Mouse (Mus musculus): ENCODE results near the gene Rpusd3.

Gene Rpusd3

GRCm38 (mm10) chr6:113419199-113419587 lies at the start of gene Rpusd3:
TSS of gene Rpusd3 (minus strand) at chr6:113419340.
- peak; percentile 99 to 100 for DNase-seq (ENCODE audit: low spot score in 2 of 2)

- no peak for DNase-seq (ENCODE audit: low spot score in 2 of 2)
These were observed 49.4 kb upstream of the Rpusd3 start for GRCm38 (mm10) chr6:113468512-113468911.

DNA sequence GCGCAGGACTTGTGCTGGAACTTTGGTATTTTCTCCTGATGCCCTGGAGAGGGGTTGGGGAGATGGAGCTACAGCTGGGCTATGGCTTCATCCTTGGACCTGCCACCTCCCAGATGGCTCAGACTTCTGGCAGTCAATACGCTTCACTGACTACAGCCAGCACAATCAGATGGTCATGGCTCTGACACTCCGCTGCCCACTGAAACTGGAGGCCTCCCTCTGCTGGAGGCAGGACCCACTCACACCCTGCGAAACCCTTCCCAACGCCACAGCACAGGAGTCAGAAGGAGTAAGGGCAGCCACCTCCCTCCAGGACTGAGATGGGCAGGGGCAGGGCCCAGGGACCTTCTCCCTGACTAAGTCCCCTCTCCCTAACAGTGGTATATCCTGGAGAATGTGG lies 46.5 kb upstream of the Rpusd3 start:
- DNase-seq (ENCODE audit: low spot score in 2 of 2), result no peak

DNA sequence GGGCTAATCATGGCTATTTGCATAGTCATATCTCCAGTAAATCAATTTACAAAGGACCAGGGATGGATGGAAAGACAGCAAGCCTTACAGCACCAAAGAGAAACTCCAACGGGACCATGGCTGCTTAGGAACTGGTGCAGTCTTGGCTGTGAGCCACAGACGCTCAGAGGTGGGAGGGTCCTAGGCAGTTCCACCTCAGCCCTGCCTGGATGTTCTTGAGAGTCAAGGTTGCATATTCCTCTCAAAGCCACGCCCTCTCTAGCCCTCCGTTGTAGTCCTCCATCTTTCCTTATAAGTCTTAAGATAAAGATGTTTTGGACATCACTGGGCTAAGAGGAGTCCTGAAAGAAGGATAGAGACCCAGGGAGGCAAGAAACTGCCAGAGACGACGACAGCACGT lies 44.9 kb upstream of the Rpusd3 start:
- no peak for DNase-seq (ENCODE audit: low spot score in 2 of 2)

- peak in 1 of 2 experiments; percentile 24 for DNase-seq (ENCODE audit: low spot score in 2 of 2)
These were observed 39.5 kb upstream of the Rpusd3 start for GRCm38 (mm10) chr6:113458635-113459034.

DNA sequence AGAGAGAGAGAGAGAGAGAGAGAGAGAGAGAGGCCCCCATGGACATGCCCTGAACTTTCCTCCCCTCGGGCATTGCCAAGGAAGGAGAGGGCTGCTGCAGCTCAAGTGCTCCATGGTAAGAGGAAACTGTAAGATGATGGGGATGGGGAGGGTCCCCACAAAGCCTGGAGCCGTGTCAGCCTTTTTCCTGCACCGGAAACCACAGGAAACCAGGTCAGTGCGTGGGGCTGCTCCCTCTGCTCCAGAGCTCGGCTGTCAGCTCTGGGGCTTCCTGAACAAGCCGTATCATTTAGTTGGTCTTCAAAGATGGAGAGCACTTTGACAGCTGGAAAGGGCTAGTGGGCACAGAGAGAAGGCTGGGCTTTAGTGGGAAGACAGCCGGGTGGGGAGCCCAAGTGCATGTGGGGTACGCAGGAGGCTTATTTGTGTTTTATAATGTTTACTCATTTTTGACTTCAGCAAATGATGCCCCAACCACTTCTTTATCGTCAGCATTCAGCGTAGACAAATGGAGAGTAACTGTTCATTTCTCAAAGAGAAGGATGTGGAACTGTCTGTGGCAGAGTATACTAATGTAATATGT lies 38.9 kb upstream of the Rpusd3 start, which contains the start of gene Il17re:
TSS of gene Il17re (plus strand) at position 533 of the 583 bp plus-strand sequence.
- peak; percentile 51 to 52 for DNase-seq (ENCODE audit: low spot score in 2 of 2)

- DNase-seq (ENCODE audit: low spot score in 2 of 2), result no peak
These were observed 35.9 kb upstream of the Rpusd3 start for GRCm38 (mm10) chr6:113455007-113455406.

- DNase-seq (ENCODE audit: low spot score in 2 of 2), result no peak
These were observed 32.7 kb upstream of the Rpusd3 start for GRCm38 (mm10) chr6:113451839-113452238.

DNA sequence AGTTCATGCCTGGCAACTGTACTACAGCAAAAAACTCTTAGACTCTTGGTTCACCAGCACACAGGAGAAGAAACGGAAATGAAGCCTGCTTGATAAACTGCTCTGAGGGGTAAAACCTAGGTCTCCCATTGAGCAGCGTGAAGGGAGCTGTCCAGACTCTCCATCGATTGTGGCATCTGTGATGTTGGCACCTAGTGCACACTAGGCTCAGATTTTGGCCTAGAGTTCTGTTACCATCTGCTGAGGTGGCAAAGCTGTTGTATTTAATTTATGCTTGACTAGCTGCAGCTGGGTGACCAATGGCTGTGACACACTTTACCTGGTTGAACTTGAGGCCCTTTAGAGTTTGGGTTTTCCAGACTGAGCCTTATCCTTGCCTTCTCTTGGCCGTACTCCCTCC lies 28.5 kb upstream of the Rpusd3 start:
- no peak for DNase-seq (ENCODE audit: low spot score in 2 of 2)

- no peak for DNase-seq (ENCODE audit: low spot score in 2 of 2)
These were observed 25.2 kb upstream of the Rpusd3 start for GRCm38 (mm10) chr6:113444207-113444965.

DNA sequence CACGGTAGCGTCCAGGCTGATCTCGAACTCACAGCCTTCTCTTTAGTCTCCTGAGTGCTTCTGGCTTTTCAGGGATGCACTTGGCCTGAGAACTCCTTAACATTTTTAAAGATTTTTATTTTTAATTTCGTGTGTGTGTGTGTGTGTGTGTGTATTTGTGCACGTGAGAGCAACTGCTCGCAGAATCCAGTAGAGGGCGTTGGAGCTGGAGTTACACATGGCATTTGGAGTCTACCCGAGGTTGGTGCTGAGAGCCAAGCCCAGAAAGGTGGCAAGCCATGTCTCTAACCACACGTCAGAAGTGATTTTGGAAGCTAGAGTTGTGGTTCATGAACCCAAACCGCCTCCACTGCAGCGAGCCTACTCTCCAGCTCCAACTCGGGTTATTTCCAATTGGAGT lies 24.0 kb upstream of the Rpusd3 start:
- no peak for DNase-seq (ENCODE audit: low spot score in 2 of 2)

- DNase-seq (ENCODE audit: low spot score in 2 of 2), result peak; percentile 81 to 88
These were observed 23.4 kb upstream of the Rpusd3 start, which contains the start of gene Jagn1 for GRCm38 (mm10) chr6:113442442-113443090. TSS of gene Jagn1 (plus strand) at chr6:113442569.

- DNase-seq (ENCODE audit: low spot score in 2 of 2), result no peak
These were observed 22.9 kb upstream of the Rpusd3 start for GRCm38 (mm10) chr6:113442087-113442441.

DNA sequence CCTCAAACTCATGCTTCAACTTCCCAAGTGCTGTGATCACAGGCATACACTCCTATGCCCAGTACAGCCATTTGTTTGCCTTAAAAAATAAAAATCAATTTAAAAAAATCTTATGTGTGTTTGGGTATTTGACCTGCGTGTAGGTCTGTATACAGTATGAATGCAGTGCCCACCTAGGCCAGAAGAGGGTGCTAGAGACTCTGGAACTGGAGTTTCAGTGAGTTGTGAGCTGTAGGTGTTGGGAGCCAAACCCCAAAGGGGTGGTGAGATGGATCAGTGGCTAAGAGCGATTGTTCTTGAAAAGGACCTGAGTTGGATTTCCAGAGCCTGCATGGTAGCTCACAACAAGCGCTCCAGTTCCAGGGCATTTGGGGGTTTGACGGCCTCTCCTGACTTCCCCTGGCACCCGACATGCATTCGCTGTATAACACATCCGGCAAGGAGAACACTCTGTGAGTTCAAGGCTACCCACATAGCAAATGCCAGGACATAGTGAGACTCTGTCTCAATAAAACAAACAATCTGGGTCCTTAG lies 22.1 kb upstream of the Rpusd3 start:
- peak; percentile 70 to 82 for DNase-seq (ENCODE audit: low spot score in 2 of 2)

DNA sequence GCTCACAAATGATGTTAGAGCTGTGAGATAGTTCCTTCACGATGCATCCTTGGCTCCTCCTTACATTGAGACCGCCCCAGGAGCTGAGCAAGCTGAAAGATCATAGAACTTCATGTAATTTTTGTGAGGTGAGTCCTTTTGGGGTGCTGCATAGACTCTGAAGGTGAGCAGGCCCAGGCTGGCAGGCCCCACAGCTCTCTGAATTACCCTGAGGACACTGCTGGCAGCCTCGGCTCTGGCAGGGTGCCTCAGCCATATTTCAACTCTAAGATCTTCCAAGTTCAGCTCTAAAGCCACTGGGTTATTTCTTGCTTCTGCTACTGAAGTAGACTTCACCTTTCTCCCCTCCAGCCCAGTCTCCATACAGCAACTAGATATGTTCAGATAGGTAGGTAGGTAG lies 21.5 kb upstream of the Rpusd3 start:
- DNase-seq (ENCODE audit: low spot score in 2 of 2), result no peak

- DNase-seq (ENCODE audit: low spot score in 2 of 2), result no peak
These were observed 19.7 kb upstream of the Rpusd3 start for GRCm38 (mm10) chr6:113438721-113439430.

DNA sequence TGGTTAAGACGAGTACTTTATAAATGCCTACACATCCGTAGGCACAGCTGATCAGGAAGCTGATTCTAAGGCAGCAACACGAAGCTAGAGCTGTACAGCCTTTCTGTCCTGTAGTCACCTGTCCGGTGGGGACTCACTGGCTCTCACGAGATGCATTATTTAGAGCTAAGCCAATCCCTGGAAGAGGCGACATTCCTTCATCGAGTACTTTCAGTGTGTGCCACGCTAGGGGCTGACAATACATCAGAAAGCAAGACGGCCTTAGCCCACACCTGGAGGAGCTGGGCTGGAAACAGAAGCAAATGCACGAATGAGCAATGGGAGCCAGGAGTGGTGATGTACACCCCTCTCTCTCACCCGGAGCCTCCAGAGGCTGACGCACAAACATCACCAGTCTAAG lies 18.0 kb upstream of the Rpusd3 start:
- DNase-seq (ENCODE audit: low spot score in 2 of 2), result no peak

GRCm38 (mm10) chr6:113435664-113436205 lies 16.6 kb upstream of the Rpusd3 start, which contains the start of gene Cidec:
TSS of gene Cidec (minus strand) at chr6:113435760.
- no peak for DNase-seq (ENCODE audit: low spot score in 2 of 2)

- no peak for DNase-seq (ENCODE audit: low spot score in 2 of 2)
These were observed 15.6 kb upstream of the Rpusd3 start for GRCm38 (mm10) chr6:113434691-113435090.

- DNase-seq (ENCODE audit: low spot score in 2 of 2), result no peak
These were observed 14.5 kb upstream of the Rpusd3 start for GRCm38 (mm10) chr6:113433661-113434060.

DNA sequence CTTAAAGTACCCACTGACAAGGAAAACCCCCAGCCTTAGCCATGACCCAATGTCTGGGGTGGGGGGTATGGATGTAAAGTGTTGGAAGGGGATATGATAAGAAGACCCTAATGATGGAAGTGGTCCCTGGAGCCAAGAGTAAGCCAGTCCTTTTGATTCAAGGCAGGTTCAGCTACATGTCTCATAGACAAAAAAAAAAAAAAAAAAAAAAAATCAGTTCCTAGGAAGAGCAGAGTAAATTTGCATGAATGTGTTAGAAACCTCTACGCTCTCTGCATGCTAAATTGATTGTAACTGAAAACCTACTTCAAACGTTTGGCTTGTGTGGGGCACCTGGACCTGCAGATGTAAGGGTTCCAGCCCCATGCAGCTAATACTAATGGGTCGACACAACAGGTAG lies 12.7 kb upstream of the Rpusd3 start:
- no peak for DNase-seq (ENCODE audit: low spot score in 2 of 2)

- no peak for DNase-seq (ENCODE audit: low spot score in 2 of 2)
These were observed 11.7 kb upstream of the Rpusd3 start for GRCm38 (mm10) chr6:113430846-113431245.
